ENCODE assay signal across 15 mouse cellular contexts in the genomic region with DNA sequence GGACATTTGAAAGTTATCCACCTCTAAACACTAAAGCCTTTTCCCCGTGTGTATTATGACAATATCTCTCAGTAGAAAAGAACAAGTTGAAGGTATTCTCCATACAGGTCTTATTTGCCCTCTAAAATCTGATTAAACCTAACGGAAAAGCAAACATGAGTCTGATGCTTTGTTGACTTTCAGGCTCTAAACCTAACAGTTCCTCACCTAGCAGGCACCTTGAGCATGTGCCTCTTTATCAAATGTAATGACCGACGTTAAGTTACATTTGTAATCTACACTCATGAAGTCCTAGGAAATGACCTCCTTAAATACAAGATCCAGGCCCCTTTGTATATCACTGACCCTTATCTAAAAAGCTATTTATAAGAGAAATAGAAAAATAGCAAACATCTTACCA.
"Had no signal": no experiment of that assay in that cellular context is flagged by ENCODE, and none has a peak within 500 bp of the region (broad histone marks: within the 10 kb centered on the region; RNA-seq: fewer than 3 reads in every experiment).

No protein-coding gene starts in this region.

- H3K4me3 ChIP-seq: neural tube, embryonic 12.5 days; neural tube, embryonic 13.5 days; neural tube, embryonic 15.5 days had no signal

- H3K9me3 ChIP-seq: neural tube, embryonic 12.5 days; neural tube, embryonic 13.5 days; neural tube, embryonic 15.5 days had no signal

- H3K36me3 ChIP-seq: neural tube, embryonic 12.5 days; neural tube, embryonic 13.5 days; neural tube, embryonic 15.5 days had no signal

- H3K4me2 ChIP-seq: neural tube, embryonic 12.5 days; neural tube, embryonic 13.5 days; neural tube, embryonic 15.5 days had no signal

- H3K27ac ChIP-seq: neural tube, embryonic 12.5 days; neural tube, embryonic 13.5 days; neural tube, embryonic 15.5 days had no signal

- H3K27me3 ChIP-seq: neural tube, embryonic 12.5 days; neural tube, embryonic 13.5 days; neural tube, embryonic 15.5 days had no signal

- DNase-seq: retina, postnatal 1 day; right cerebral cortex, adult 18-20 months; right cerebral cortex, postnatal 14 days; right cerebral cortex, postnatal 25 days; right cerebral cortex, postnatal 4 days; spleen, adult 18-20 months; thymus, adult 18-20 months; thymus, adult 2 months; thymus, postnatal 14 days; thymus, postnatal 25 days; thymus, postnatal 36 days; thymus, postnatal 4 days had no signal

- H3K9ac ChIP-seq: neural tube, embryonic 12.5 days; neural tube, embryonic 13.5 days; neural tube, embryonic 15.5 days had no signal

- H3K4me1 ChIP-seq: neural tube, embryonic 12.5 days; neural tube, embryonic 15.5 days had no signal
